Mouse (Mus musculus) gonadal fat pad, adult 2 months (tissue): ENCODE measurements around the gene Cadm3. TPM values are rescaled to one million over a fixed set of nuclear protein-coding genes. Genes with fewer than 3 reads are reported as not detected.
"Not testable (repeated sequence)": the region's sequence is repeated elsewhere in the genome, so short reads cannot be mapped to it uniquely, and the experiment has no call there.

Experiments
- DNase-seq: peaks from one replicate; pipeline ENCODE4 v3.0.0-alpha.2; 2012; ENCODE audit warnings: low read depth
- polyA plus RNA-seq: library from polyadenylated mRNA; depleted of rRNA; stranded (reverse); fragments of >200 nt; gene quantifications from 2 replicates; pipeline ENCODE4 v1.2.3, GENCODE M21; 2012; rRNA removed

The Cadm3 gene
- polyA plus RNA-seq, 1 experiment = 11.4 TPM

DNA sequence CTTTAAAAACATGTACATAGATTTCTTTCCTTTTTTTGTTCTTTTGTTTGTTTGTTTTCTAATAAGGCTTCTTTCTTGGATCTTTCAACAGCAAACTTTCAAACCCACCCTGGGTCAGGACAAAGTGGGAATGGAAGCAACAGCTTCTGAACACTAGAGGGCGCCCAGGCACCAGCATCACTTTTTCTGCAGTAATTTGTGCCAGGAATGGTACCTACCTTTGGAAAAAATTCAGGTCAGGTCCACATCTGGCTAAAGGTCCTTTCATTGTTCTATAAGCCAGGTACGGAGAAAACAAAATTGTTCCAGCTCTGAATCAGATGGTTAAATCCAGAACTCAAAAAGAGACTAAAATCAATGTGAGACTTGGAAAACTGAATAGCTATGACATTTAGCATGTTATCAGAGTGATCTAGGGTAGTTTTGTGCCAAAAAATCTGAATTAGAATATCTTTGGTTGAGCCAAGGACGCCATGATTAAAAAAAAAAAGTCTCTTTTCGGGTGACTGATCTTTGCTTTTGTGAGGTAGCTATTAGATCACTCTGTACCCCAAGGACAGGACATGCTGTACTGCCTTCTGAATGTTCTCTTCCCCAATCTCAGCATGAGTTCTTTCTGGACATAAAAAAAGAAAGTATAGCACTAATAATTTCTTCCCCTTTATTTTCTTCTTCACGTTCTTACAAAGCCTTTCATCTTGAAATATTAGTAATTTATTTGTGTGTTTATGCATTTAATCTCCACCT is 43.5 kb downstream of the Cadm3 start:
- no peak for DNase-seq

DNA sequence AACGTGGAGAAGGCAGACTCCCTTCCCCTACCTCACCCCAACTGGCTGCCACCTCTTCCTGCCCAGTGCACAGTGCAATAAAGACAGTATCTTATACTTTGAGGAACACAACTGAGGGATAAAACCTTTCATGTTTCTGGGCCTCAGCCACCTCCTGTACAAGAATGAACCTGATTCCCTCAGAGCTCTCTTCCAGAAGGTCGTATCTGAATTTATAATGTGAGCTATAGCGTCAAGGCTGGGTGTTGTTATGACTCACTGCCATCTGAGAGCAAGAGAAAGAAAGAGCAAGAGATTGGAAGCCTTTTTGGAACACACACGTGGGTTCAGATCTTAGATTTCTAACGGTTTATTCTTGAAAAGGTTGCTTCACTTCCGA is 45.3 kb downstream of the Cadm3 start:
- DNase-seq = no peak

DNA sequence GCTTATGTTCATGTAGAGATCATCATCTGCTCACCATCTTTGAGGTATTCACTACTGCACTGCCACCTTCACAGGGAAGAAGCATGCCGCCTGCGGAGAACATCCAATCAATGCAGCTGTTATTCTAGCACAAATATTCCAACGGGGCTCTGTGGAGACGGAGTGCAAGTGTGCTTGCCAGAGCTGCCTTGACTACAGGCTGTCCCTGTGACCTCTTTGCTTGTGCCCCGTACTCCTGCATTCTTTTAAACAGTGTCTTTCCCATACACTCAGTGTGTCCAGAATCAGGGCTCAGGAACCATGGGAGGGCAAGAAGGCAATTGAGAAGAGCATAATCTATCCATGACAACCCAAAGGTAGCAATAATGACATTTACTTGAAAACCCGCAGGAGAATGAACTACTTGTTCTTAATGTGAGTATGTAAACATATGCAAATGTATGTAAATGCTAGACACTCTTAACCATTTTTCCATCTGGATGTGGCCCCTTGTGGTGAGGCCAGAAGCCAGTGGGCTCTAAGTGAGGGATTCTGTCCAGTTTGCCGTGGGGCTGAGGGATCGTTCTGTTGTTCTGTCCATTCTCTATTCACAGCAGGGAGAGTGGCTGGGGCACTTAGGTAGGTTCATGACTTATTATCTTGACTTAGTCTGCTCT is 45.8 kb downstream of the Cadm3 start:
- no peak for DNase-seq

DNA sequence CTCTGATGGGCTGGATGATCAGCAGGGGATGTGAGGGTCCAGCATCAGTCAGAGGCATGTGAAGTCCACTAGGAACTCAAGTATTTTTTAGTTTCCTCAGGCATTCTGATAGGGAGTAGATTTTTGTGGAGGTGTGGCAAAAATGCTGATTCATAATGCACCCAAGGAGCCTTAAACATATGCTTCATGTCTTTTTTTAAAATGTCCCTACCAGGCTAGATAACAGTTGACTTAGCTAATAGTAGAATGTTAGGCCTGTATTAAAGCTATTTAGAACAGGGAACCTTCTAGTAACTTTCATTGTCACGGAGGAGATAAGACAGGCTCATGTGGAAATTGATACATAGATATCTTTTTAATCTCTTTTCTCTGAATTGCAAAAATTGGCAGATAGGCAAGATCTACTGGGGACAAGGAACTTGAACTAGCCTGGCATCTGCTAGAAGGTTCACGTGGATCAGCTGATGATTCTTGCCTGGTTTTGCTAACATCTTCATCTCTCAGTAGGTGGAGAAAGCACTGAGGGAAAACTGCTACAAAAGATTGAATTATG is 49.5 kb downstream of the Cadm3 start:
- DNase-seq = no peak

DNA sequence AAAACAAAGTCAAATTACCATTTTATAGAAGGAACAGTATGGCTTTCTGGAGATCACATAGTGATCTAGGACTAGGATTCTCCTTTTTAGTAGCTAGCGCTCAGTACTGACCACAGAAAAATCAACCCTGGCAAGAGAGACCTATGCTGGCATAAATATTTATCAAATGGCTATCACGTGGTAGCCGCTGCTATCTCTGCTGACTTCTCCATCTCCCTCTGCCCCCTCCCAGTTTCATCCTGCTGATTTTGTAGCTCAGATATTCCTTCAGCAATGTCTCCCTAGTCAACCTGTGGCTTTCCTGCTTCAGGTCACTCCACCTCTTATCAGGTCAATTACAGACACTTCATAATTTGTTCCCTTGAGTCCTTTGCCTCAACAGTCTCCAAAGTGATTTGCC is 51.8 kb downstream of the Cadm3 start:
- no peak for DNase-seq

DNA sequence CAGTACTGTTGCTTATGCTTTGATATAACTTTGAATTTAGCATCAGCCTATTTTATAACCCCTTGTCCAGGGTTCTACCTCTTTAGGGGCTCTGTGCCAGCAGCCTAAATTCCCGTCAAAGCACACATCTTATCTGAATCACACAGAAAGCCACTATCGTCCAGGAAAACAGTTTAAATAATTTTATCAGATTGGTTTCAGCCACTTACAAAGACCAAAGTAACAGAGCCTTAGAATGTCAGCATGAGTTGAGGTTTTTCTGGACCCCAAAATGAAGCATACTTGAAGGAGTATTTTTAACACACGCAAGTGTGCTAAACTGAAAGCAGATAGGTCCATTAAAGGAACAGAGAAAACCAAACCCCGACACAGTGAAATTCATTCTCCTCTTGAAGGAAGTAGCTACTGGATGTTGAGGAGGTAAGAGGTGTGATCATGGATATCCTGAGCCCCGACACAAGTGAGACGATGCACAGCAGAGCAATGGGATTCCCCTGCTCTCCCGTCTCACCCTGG is 53.9 kb downstream of the Cadm3 start:
- not testable (repeated sequence) for DNase-seq

DNA sequence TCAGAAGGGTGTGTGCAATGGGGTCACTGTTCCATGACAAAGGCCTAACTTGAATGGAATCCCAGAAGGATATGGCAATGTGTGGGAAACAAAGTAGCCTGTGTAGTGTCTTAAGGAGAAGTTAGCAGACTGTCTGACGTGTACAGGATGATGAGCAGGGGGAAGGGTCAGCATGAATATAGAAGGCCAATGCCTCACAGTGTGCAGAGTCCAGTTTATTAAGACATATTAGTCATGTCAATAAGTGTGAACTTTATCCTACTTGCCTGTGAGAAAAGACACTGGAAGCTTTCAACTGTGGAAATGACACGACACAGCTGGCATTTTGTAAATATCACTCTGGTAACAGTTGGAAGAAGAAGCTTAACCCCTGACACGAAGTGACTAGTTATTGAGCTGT is 64.7 kb downstream of the Cadm3 start:
- not testable (repeated sequence) for DNase-seq

Other genes with a start within 250 kb of the Cadm3 start
- not detected in 2 replicates for gene Olfr1408, start 230.3 kb downstream of the Cadm3 start, polyA plus RNA-seq
- not detected in 2 replicates for gene Olfr1406, start 177.1 kb downstream of the Cadm3 start, polyA plus RNA-seq
- gene Olfr218, start 169.9 kb downstream of the Cadm3 start, polyA plus RNA-seq = not detected in 2 replicates
- gene Olfr1404, start 155.3 kb downstream of the Cadm3 start, polyA plus RNA-seq = not detected in 2 replicates
- 0.37 TPM in 1 of 2 replicates, not detected in the other for gene Fcer1a, start 140.5 kb downstream of the Cadm3 start, polyA plus RNA-seq
- gene Olfr418, start 101.7 kb downstream of the Cadm3 start, polyA plus RNA-seq = not detected in 2 replicates
- gene Mptx2, start 89.9 kb downstream of the Cadm3 start, polyA plus RNA-seq = not detected in 2 replicates
- 9.0 and 12.5 TPM in 2 replicates for gene Ackr1, start 33.9 kb downstream of the Cadm3 start, polyA plus RNA-seq
- 1.3 and 2.7 TPM in 2 replicates for gene Aim2, start 16.8 kb downstream of the Cadm3 start, polyA plus RNA-seq
- gene Ifi206, start 123.3 kb upstream of the Cadm3 start, polyA plus RNA-seq = 0.38 and 0.66 TPM in 2 replicates
- not detected in 2 replicates for gene Ifi214, start 168.3 kb upstream of the Cadm3 start, polyA plus RNA-seq
- gene Ifi213, start 231.6 kb upstream of the Cadm3 start, polyA plus RNA-seq = 0.76 and 1.2 TPM in 2 replicates